Mouse (Mus musculus): Measurements from ENCODE around the gene Gmip. TPM values are rescaled to one million over a fixed set of nuclear protein-coding genes. Genes with fewer than 3 reads are reported as not detected.

Gmip gene
- 7.0 and 8.6 TPM in 2 replicates for polyA plus RNA-seq (2014; fragmentation: Nextera tagmentation; extraction: Ambion mirVana)

DNA sequence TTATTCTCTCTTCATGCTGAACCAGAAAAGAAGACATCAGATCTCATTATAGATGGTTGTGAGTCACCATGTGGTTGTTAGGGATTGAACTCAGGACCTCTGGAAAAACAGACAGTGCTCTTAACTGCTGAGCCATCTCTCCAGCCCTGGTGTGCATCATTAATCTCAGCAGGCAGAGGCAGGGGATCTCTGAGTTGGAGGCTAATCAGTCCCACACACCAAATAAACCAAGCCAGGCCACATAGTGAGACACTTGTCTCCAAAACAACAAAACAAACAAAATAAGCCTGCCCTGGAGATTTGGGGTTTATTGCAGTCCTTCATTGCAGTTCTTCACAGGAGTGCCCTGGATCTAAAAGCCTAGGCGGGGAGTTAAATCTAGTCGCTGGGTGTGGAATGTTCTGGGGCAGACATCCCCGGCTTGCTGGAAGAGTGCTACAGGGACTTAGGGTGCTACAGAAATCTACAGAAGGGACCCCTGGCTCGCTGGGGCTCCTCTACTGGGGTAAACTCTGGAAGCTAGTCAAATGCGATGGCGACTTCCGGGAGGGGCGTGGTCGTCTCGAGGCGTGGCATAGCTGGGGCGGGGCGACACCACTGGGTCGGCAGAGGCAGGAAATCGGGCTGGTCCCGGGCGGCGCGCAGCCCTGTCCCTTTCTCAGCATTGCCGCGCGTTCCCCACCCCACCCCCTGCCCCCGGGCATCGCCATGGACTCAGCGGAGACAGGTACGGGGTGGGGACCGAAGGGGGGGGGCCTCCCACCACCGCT is at the start of gene Gmip:
Gene Gmip (plus strand): TSS at position 586 of the 770 bp plus-strand sequence.
- WGBS: 42% methylated on average over 4 of the region's 28 CpGs
- Histone ChIP-seq H3K4me3 (ENCODE audit: low read depth, low read length) (peak within 1 kb of the TSS; percentile 45), H3K27ac (replicated peaks; ENCODE audit: low read depth, low read length) (peak within 1 kb of the TSS; percentile 46; the same call in 1 of the 2 replicates), H3K4me2 (ENCODE audit: low read depth, low read length) (peak within 1 kb of the TSS; percentile 80), H3K36me3 (ENCODE audit: control insufficient read depth, insufficient read depth, low read length) (peaks cover 65% of the 10 kb centered on the region), H3K9me3 (ENCODE audit: control insufficient read depth, low read length) (no peaks in the 10 kb centered on the region), H3K27me3 (replicated peaks; ENCODE audit: control insufficient read depth, insufficient read depth, low read length) (no peaks in the 10 kb centered on the region), H3K9ac (ENCODE audit: low read depth, low read length) (peak within 1 kb of the TSS; percentile 65), H3K4me1 (ENCODE audit: control insufficient read depth, insufficient read depth, low read length) (no peaks in the 10 kb centered on the region)
- DNase-seq (ENCODE audit: low spot score): peak; percentile 77
- ATAC-seq (ENCODE audit: low read depth): peak; percentile 69

DNA sequence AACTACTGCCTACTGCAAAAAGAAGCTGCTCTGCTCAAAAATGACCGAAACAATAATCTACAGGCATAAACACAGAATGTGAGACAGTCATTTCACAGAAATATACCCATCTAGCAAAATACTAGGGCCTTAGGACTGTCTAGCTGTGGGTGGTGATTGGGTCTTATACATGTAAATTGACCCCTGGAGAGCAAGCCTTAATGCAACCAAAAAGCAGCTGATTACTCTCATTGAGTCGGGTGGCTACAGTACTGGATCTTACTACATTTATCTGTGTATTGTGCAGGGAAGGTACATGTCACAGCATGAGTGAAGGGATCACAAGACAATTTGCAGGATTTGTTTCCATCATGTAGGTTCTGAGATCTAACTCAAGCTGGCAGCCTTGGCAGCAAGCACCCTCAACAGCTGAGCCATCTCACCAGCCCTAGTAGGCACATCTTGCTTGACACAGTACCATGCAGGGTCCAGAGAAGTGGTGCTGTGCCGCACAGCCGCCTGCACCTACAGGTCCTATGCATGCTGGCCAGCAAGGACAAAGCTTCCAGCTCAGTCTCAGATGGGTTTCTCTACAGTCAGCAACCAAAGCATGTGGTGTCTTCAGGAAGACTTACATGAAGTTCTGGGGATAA is 46.5 kb upstream of the Gmip start:
- ATAC-seq (ENCODE audit: low read depth): no peak
- Histone ChIP-seq H3K4me2 (ENCODE audit: low read depth, low read length) (no peak overlapping the region), H3K4me3 (ENCODE audit: low read depth, low read length) (no peak overlapping the region), H3K4me1 (ENCODE audit: control insufficient read depth, insufficient read depth, low read length) (no peaks in the 10 kb centered on the region), H3K27me3 (replicated peaks; ENCODE audit: control insufficient read depth, insufficient read depth, low read length) (no peaks in the 10 kb centered on the region), H3K9me3 (ENCODE audit: control insufficient read depth, low read length) (peaks cover 17% of the 10 kb centered on the region), H3K27ac (replicated peaks; ENCODE audit: low read depth, low read length) (no peak overlapping the region), H3K36me3 (ENCODE audit: control insufficient read depth, insufficient read depth, low read length) (peaks cover 71% of the 10 kb centered on the region), H3K9ac (ENCODE audit: low read depth, low read length) (no peak overlapping the region)
- WGBS: 87% methylated on average over 4 of the region's 4 CpGs
- DNase-seq (ENCODE audit: low spot score): no peak

DNA sequence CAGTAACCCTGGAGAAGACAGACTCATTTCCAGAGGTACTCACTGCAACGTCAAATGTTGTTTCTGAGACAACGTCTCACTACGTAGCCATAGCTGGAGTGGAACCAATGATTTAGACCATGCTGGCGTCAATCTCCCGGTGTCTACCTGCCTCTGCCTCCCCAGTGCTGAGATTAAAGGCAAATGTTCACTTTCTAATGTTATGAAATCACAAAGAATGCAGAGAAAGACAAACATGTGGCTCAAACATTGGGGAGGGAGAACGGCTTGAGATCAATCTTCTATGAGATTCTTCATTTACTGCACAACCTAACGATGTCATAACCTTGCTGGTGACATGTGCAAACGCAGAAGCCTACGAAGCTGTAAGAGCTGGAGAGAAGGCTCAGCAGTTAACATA is 37.3 kb upstream of the Gmip start:
- Histone ChIP-seq H3K27me3 (replicated peaks; ENCODE audit: control insufficient read depth, insufficient read depth, low read length) (no peaks in the 10 kb centered on the region), H3K4me3 (ENCODE audit: low read depth, low read length) (no peak overlapping the region), H3K9me3 (ENCODE audit: control insufficient read depth, low read length) (peaks cover 17% of the 10 kb centered on the region), H3K27ac (replicated peaks; ENCODE audit: low read depth, low read length) (no peak overlapping the region), H3K9ac (ENCODE audit: low read depth, low read length) (no peak overlapping the region), H3K4me2 (ENCODE audit: low read depth, low read length) (no peak overlapping the region), H3K36me3 (ENCODE audit: control insufficient read depth, insufficient read depth, low read length) (peaks cover 36% of the 10 kb centered on the region), H3K4me1 (ENCODE audit: control insufficient read depth, insufficient read depth, low read length) (peaks cover 15% of the 10 kb centered on the region)
- DNase-seq (ENCODE audit: low spot score): no peak
- no peak for ATAC-seq (ENCODE audit: low read depth)
- WGBS: 83% methylated on average over 9 of the region's 9 CpGs

DNA sequence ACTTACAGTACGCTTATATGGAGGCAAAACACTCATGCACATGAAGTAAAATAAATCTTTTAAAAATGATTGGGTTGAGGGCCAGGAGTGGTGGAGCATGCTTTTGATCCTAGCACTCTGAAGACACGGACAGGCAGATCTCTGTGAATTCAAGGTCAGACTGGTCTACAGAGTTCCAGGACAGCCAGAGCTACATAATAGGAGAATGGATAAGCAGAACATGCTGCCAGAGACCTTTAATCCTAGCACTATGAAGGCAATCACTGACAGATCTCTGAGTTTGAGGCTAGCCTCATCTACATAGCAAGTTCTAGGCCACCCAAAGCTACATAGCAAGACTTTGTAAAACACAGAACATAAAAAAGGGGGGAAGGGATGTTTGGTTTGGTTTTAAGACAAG is 36.4 kb upstream of the Gmip start:
- H3K36me3 ChIP-seq (ENCODE audit: control insufficient read depth, insufficient read depth, low read length): peaks cover 27% of the 10 kb centered on the region
- H3K27ac ChIP-seq (replicated peaks; ENCODE audit: low read depth, low read length): no peak overlapping the region
- WGBS: 87% methylated on average over 2 of the region's 2 CpGs
- peaks cover 15% of the 10 kb centered on the region for H3K4me1 ChIP-seq (ENCODE audit: control insufficient read depth, insufficient read depth, low read length)
- H3K4me2 ChIP-seq (ENCODE audit: low read depth, low read length): no peak overlapping the region
- peaks cover 8% of the 10 kb centered on the region for H3K9me3 ChIP-seq (ENCODE audit: control insufficient read depth, low read length)
- DNase-seq (ENCODE audit: low spot score) (no peak), ATAC-seq (ENCODE audit: low read depth) (no peak)
- H3K4me3 ChIP-seq (ENCODE audit: low read depth, low read length): no peak overlapping the region
- no peaks in the 10 kb centered on the region for H3K27me3 ChIP-seq (replicated peaks; ENCODE audit: control insufficient read depth, insufficient read depth, low read length)
- no peak overlapping the region for H3K9ac ChIP-seq (ENCODE audit: low read depth, low read length)

DNA sequence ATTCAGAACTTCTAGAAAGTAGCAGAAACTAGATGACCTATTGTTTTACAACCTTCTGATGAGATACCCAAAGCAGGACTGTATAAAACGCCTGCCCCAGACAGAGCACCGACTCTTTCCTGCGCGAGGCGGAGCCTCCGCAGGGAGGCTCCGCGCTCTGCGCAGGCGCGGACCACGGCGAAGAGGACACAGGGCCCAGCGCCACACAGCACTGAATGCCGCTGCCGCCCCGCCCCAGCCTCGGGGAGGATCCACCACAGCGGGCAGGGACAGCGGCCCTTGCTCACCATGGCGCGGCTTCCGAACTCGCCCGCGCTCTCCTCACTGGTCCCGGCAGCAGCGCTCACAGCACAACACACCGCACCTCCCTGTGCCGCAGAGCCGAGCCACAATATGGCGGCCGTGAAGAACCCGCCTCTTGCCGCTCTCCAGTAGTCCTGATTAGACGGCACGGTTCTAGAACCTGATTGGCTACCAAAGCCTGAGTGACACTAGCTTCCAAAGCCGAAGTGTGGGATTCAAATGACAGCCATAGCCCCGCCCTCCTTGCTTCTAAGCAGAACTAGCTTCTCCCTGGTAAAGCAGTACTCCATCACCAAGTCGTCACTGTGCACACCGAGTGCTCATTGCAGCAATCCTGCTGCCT is 33.9 kb upstream of the Gmip start, which contains the start of gene Gm20422:
Gene Gm20422 (minus strand): TSS at position 384 of the 646 bp plus-strand sequence.
- WGBS: 0% methylated on average over 33 of the region's 41 CpGs
- Histone ChIP-seq H3K9me3 (ENCODE audit: control insufficient read depth, low read length) (no peaks in the 10 kb centered on the region), H3K4me3 (ENCODE audit: low read depth, low read length) (peak within 1 kb of the TSS; percentile 73), H3K9ac (ENCODE audit: low read depth, low read length) (peak within 1 kb of the TSS; percentile 94), H3K4me2 (ENCODE audit: low read depth, low read length) (peak within 1 kb of the TSS; percentile 79), H3K36me3 (ENCODE audit: control insufficient read depth, insufficient read depth, low read length) (peaks cover 3% of the 10 kb centered on the region; the same call in 1 of the 2 replicates), H3K27ac (replicated peaks; ENCODE audit: low read depth, low read length) (peak within 1 kb of the TSS; percentile 100), H3K4me1 (ENCODE audit: control insufficient read depth, insufficient read depth, low read length) (peaks cover 15% of the 10 kb centered on the region), H3K27me3 (replicated peaks; ENCODE audit: control insufficient read depth, insufficient read depth, low read length) (no peaks in the 10 kb centered on the region)
- ATAC-seq (ENCODE audit: low read depth): peak; percentile 99
- peak; percentile 100 for DNase-seq (ENCODE audit: low spot score)

DNA sequence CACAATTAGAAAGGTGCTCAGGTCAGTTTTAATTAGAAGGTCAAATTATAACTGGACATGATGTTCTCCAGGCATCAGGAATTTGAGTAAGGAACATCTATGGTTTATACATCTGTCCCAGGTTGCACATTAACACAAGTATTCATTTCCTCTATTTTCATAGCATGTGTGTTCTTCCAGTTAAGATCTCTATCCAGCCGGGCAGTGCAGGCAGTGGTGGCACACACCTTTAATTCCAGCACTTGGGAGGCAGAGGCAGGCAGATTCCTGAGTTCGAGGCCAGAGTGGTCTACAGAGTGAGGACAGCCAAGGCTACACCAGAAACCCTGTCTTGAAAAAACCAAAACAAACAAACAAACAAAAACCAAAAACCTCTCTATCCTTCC is 33.3 kb upstream of the Gmip start:
- Histone ChIP-seq H3K4me2 (ENCODE audit: low read depth, low read length) (peak overlapping the region; percentile 36), H3K4me1 (ENCODE audit: control insufficient read depth, insufficient read depth, low read length) (peaks cover 15% of the 10 kb centered on the region), H3K36me3 (ENCODE audit: control insufficient read depth, insufficient read depth, low read length) (no peaks in the 10 kb centered on the region; the same call in 1 of the 2 replicates), H3K9me3 (ENCODE audit: control insufficient read depth, low read length) (no peaks in the 10 kb centered on the region), H3K9ac (ENCODE audit: low read depth, low read length) (no peak overlapping the region), H3K27ac (replicated peaks; ENCODE audit: low read depth, low read length) (no peak overlapping the region), H3K4me3 (ENCODE audit: low read depth, low read length) (peak overlapping the region; percentile 73), H3K27me3 (replicated peaks; ENCODE audit: control insufficient read depth, insufficient read depth, low read length) (no peaks in the 10 kb centered on the region)
- WGBS: 54% methylated on average over 2 of the region's 2 CpGs
- DNase-seq (ENCODE audit: low spot score) (no peak), ATAC-seq (ENCODE audit: low read depth) (no peak)

DNA sequence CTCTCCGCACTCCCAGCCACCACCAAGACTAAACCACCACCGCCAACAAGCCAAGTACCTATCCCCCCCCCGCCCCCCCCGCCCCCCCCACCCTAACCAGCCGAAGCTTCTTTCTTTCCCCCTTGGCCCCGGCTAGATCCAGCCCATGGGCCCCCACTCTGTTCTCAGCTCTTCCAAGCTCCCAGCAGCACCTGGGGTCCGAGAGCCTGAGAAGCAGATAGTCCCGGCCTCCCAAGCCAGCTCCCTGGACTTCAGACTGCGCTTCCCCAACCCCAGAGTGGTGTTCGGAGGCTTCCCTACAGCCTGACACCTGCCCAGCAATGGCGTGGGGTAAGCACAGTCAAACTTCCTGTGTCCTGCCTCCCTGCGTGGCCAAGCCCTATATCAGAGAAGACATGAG is 31.4 kb upstream of the Gmip start:
- 63% methylated on average over 9 of the region's 12 CpGs for WGBS
- peaks cover 10% of the 10 kb centered on the region for H3K4me1 ChIP-seq (ENCODE audit: control insufficient read depth, insufficient read depth, low read length)
- no peak overlapping the region for H3K4me2 ChIP-seq (ENCODE audit: low read depth, low read length)
- no peak overlapping the region for H3K27ac ChIP-seq (replicated peaks; ENCODE audit: low read depth, low read length)
- H3K9me3 ChIP-seq (ENCODE audit: control insufficient read depth, low read length): no peaks in the 10 kb centered on the region
- H3K4me3 ChIP-seq (ENCODE audit: low read depth, low read length): no peak overlapping the region
- no peaks in the 10 kb centered on the region for H3K27me3 ChIP-seq (replicated peaks; ENCODE audit: control insufficient read depth, insufficient read depth, low read length)
- DNase-seq (ENCODE audit: low spot score) (no peak), ATAC-seq (ENCODE audit: low read depth) (no peak)
- H3K9ac ChIP-seq (ENCODE audit: low read depth, low read length): no peak overlapping the region
- no peaks in the 10 kb centered on the region for H3K36me3 ChIP-seq (ENCODE audit: control insufficient read depth, insufficient read depth, low read length)

DNA sequence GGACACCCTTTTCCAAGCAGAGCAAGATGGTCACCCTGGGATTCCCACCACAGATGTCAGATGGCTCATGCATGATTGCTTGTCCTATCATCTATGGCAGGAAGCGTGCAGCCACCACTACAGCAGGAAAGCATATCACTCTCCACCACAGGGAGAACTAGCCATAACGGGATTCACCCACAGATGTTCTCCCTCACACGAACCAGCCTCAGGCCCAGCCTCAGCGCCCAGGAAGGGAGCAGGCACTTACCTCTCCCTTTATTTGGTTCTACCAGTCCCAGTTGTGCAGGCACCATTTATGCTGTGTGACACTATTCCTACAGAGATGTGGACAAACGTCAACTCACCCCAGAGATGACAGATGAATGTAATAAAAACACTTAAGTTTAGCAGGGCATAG is 19.4 kb upstream of the Gmip start:
- Histone ChIP-seq H3K27me3 (replicated peaks; ENCODE audit: control insufficient read depth, insufficient read depth, low read length) (no peaks in the 10 kb centered on the region), H3K4me3 (ENCODE audit: low read depth, low read length) (no peak overlapping the region), H3K4me1 (ENCODE audit: control insufficient read depth, insufficient read depth, low read length) (peaks cover 17% of the 10 kb centered on the region), H3K36me3 (ENCODE audit: control insufficient read depth, insufficient read depth, low read length) (peaks cover 10% of the 10 kb centered on the region), H3K9ac (ENCODE audit: low read depth, low read length) (no peak overlapping the region), H3K27ac (replicated peaks; ENCODE audit: low read depth, low read length) (no peak overlapping the region), H3K4me2 (ENCODE audit: low read depth, low read length) (no peak overlapping the region), H3K9me3 (ENCODE audit: control insufficient read depth, low read length) (no peaks in the 10 kb centered on the region)
- no peak for ATAC-seq (ENCODE audit: low read depth)
- DNase-seq (ENCODE audit: low spot score): no peak
- WGBS: 83% methylated on average over 5 of the region's 5 CpGs

All from embryonic facial prominence, embryonic 14.5 days (tissue).